In genomic region chr6:23457748-23458147, GRCm38 (mm10) we compare ENCODE assay signal across 8 mouse cellular contexts.
DNase-seq lines count a peak whose midpoint lies in the region; ATAC-seq and TF ChIP-seq lines count a peak whose summit lies in the region.

No protein-coding gene starts in this region.

- no peaks in the 10 kb centered on the region for H3K36me3 ChIP-seq in intestine, postnatal 0 days (ENCODE audit: control insufficient read depth, insufficient read depth)
- H3K36me3 ChIP-seq in intestine, embryonic 16.5 days (ENCODE audit: control insufficient read depth, insufficient read depth, low read length), result no peaks in the 10 kb centered on the region
- H3K36me3 ChIP-seq in midbrain, embryonic 11.5 days (ENCODE audit: control insufficient read depth, insufficient read depth, low read length), result no peaks in the 10 kb centered on the region
- H3K36me3 ChIP-seq in stomach, postnatal 0 days (ENCODE audit: control insufficient read depth, insufficient read depth, low read length), result no peaks in the 10 kb centered on the region

- no peak overlapping the region for H3K4me2 ChIP-seq in intestine, postnatal 0 days (replicated peaks; ENCODE audit: low read depth)
- no peak overlapping the region for H3K4me2 ChIP-seq in intestine, embryonic 16.5 days (ENCODE audit: low read depth, low read length)
- no peak overlapping the region for H3K4me2 ChIP-seq in midbrain, embryonic 11.5 days
- no peak overlapping the region for H3K4me2 ChIP-seq in stomach, postnatal 0 days (replicated peaks; ENCODE audit: low read depth)

- H3K9ac ChIP-seq in intestine, postnatal 0 days (ENCODE audit: low read depth, low read length), result no peak overlapping the region
- no peak overlapping the region for H3K9ac ChIP-seq in intestine, embryonic 16.5 days (ENCODE audit: low read depth, low read length)
- H3K9ac ChIP-seq in midbrain, embryonic 11.5 days (ENCODE audit: low read length), result no peak overlapping the region
- H3K9ac ChIP-seq in stomach, postnatal 0 days (ENCODE audit: low read length), result no peak overlapping the region

- H3K9me3 ChIP-seq in intestine, postnatal 0 days (ENCODE audit: control insufficient read depth), result no peaks in the 10 kb centered on the region
- no peaks in the 10 kb centered on the region for H3K9me3 ChIP-seq in intestine, embryonic 16.5 days (ENCODE audit: control insufficient read depth, low read length)
- H3K9me3 ChIP-seq in midbrain, embryonic 11.5 days (ENCODE audit: control insufficient read depth, low read length), result no peaks in the 10 kb centered on the region
- H3K9me3 ChIP-seq in stomach, postnatal 0 days (ENCODE audit: control insufficient read depth, low read length), result no peaks in the 10 kb centered on the region

- peak; percentile 80 for DNase-seq in adrenal gland, postnatal 10 days
- DNase-seq in embryo, embryonic 10.5 days (ENCODE audit: low spot score), result peak; percentile 88
- DNase-seq in heart, postnatal 4 days, result peak; percentile 72
- peak; percentile 59 to 61 for DNase-seq in left cerebral cortex, adult 2 months (ENCODE audit: extremely low spot score in 1 of 2, low spot score in 2 of 2)
- DNase-seq in midbrain, embryonic 11.5 days (ENCODE audit: low spot score, missing footprints), result peak; percentile 97
- peak; percentile 71 for DNase-seq in stomach, postnatal 0 days (ENCODE audit: low spot score)

- TF ChIP-seq CTCF in intestine, postnatal 0 days (IDR thresholded peaks at IDR 0.05; ENCODE audit: low read depth), result peak; percentile 91
- TF ChIP-seq CTCF in left cerebral cortex, adult 2 months (IDR thresholded peaks at IDR 0.05), result peak; percentile 88
- peak; percentile 91 for TF ChIP-seq CTCF in stomach, postnatal 0 days (IDR thresholded peaks at IDR 0.05; ENCODE audit: low read depth)

- H3K27ac ChIP-seq in intestine, postnatal 0 days (ENCODE audit: low read depth, low read length), result no peak overlapping the region
- H3K27ac ChIP-seq in intestine, embryonic 16.5 days (ENCODE audit: low read length), result no peak overlapping the region
- H3K27ac ChIP-seq in left cerebral cortex, adult 2 months, result no peak overlapping the region
- H3K27ac ChIP-seq in midbrain, embryonic 11.5 days (ENCODE audit: low read depth, low read length), result no peak overlapping the region
- H3K27ac ChIP-seq in stomach, postnatal 0 days (replicated peaks), result no peak overlapping the region

- no peaks in the 10 kb centered on the region for H3K27me3 ChIP-seq in intestine, postnatal 0 days (replicated peaks; ENCODE audit: control insufficient read depth, insufficient read depth, low read length)
- no peaks in the 10 kb centered on the region for H3K27me3 ChIP-seq in intestine, embryonic 16.5 days (replicated peaks; ENCODE audit: control insufficient read depth, insufficient read depth, low read length)
- H3K27me3 ChIP-seq in midbrain, embryonic 11.5 days (ENCODE audit: control insufficient read depth, insufficient read depth, low read length), result no peaks in the 10 kb centered on the region
- no peaks in the 10 kb centered on the region for H3K27me3 ChIP-seq in stomach, postnatal 0 days (ENCODE audit: control insufficient read depth, insufficient read depth, low read length)

- no peak for ATAC-seq in intestine, postnatal 0 days
- ATAC-seq in intestine, embryonic 16.5 days, result no peak
- ATAC-seq in midbrain, embryonic 11.5 days (ENCODE audit: low FRiP score), result peak; percentile 69; the same call in 1 of the 2 replicates
- peak; percentile 53; the same call in 1 of the 2 replicates for ATAC-seq in stomach, postnatal 0 days (ENCODE audit: low FRiP score, low TSS enrichment)

- WGBS in intestine, postnatal 0 days, result 2% methylated on average over 5 of the region's 5 CpGs
- 2% methylated on average over 5 of the region's 5 CpGs for WGBS in intestine, embryonic 16.5 days
- WGBS in midbrain, embryonic 11.5 days, result 4% methylated on average over 5 of the region's 5 CpGs
- 3% methylated on average over 5 of the region's 5 CpGs for WGBS in stomach, postnatal 0 days

- intact Hi-C loops in left cerebral cortex, adult 2 months (cut with DNase I), result loop anchor here (1.0 to 10.0 kb wide), 2 partner anchors 277 to 453 kb away; no protein-coding TSS in a partner anchor

- no peak overlapping the region for H3K4me3 ChIP-seq in intestine, postnatal 0 days (ENCODE audit: low read depth, low read length)
- H3K4me3 ChIP-seq in intestine, embryonic 16.5 days (ENCODE audit: low read length), result no peak overlapping the region
- no peak overlapping the region for H3K4me3 ChIP-seq in left cerebral cortex, adult 2 months
- H3K4me3 ChIP-seq in midbrain, embryonic 11.5 days (ENCODE audit: low read depth, low read length), result no peak overlapping the region
- no peak overlapping the region for H3K4me3 ChIP-seq in stomach, postnatal 0 days (ENCODE audit: low read depth, low read length)

- no peaks in the 10 kb centered on the region for H3K4me1 ChIP-seq in intestine, postnatal 0 days (replicated peaks; ENCODE audit: control insufficient read depth, insufficient read depth, low read length)
- no peaks in the 10 kb centered on the region for H3K4me1 ChIP-seq in intestine, embryonic 16.5 days (ENCODE audit: control insufficient read depth, insufficient read depth, low read length)
- H3K4me1 ChIP-seq in midbrain, embryonic 11.5 days (ENCODE audit: control insufficient read depth, insufficient read depth, low read length), result no peaks in the 10 kb centered on the region
- no peaks in the 10 kb centered on the region for H3K4me1 ChIP-seq in stomach, postnatal 0 days (replicated peaks; ENCODE audit: control insufficient read depth, insufficient read depth)

- no peak for TF ChIP-seq EP300 in stomach, postnatal 0 days (optimal IDR thresholded peaks at IDR 0.05)

Comparison
In these comparisons a context has a peak if more than half of its experiments do, and no peak if none do; other contexts are left out.
1. ATAC-seq: peak in midbrain, embryonic 11.5 days (single experiment) and stomach, postnatal 0 days (single experiment); none in intestine, postnatal 0 days (single experiment) and intestine, embryonic 16.5 days (single experiment).
2. Peak in every context shown above with its lines, with median percentiles within 50 percentile points of each other: CTCF ChIP-seq and DNase-seq.